Mouse (Mus musculus) brain, embryonic 14.5 days (tissue): ENCODE data around the gene Lats1.

Experiments
- CTCF ChIP-seq: fragments of 200-500 bp; IDR thresholded peaks from 2 replicates; pipeline ENCODE4 v1.5.1; 2012; ENCODE audit warnings: inconsistent platforms, mild to moderate bottlenecking, moderate library complexity, borderline replicate concordance; ENCODE audit not compliant: insufficient read depth, insufficient read length; ENCODE audit errors: extremely low read depth
- POLR2A ChIP-seq: fragments of 200-500 bp; IDR thresholded peaks from 2 replicates; pipeline ENCODE4 v1.6.1; 2012; ENCODE audit warnings: mild to moderate bottlenecking, inconsistent platforms, borderline replicate concordance; ENCODE audit not compliant: poor library complexity, insufficient read depth, insufficient read length, severe bottlenecking; ENCODE audit errors: extremely low read depth

GRCm38 (mm10) chr10:7651057-7651456 lies 30.0 kb upstream of the Lats1 start:
- TF ChIP-seq POLR2A (no peak), CTCF (no peak)
